Mouse (Mus musculus): ENCODE measurements at regions not wholly inside any gene's neighbourhood (a gene's known extent, or its start where the extent isn't known, plus 50 kb on each side); places are given as distances from the start of the nearest gene placed in this dataset.

DNA sequence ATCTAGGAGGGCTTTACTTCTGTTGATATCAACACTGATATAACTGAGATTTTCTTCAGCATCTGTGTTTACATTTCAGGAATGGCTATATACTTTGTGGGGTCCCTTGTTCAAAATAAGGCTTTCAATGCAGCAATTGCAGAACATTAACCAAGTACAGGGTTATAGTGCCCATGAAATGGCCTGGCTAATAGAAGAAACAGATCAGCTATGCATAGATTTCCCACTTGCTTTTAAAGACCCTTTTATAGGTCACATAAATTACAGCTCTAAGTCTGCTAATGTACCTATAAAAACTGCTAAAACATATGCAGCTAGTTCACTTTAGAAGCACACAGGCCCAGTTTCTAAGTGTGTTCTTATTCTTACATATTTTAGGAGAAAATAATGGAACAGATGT, 472.1 kb downstream of the Nup35 start:
- CTCF ChIA-PET = no interaction called here

DNA sequence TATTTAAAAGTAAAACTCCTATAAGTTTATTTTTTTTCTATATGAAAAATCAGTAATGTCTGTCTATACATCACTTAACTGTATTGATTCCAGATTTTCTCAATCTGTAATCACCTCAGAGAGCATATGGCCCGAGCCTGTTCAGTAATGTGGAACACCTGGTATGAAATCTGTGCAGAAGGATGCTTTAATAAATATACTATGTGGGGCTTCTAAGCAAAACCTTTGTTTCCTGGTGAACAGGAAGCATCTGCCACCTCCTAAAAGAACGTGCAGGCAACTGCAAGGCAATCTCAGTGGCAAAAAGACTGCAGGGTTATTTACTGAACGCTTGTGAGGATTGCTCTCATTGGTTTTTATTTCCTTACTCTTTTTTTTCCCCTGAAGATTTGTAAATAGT, 488.8 kb downstream of the Nup35 start:
- CTCF ChIA-PET = no interaction called here

DNA sequence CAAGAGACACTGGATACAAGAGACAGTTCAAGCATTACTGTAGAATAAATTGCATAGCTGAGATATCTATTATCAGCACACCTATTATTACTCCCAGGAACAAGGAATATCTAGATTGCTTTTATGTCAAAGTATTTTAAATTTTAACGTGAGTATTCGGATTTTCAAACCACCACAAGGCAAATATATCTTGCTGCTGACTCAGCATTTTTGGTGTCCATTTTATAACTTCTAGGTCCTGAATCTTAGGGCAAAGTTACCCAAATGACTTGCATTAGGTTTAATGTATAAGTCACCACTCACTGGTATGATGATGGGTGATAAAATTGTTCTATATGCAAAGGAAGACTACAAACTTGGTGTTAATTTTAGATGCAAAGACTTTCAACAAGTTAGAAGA, 501.7 kb downstream of the Nup35 start:
- CTCF ChIA-PET = no interaction called here

DNA sequence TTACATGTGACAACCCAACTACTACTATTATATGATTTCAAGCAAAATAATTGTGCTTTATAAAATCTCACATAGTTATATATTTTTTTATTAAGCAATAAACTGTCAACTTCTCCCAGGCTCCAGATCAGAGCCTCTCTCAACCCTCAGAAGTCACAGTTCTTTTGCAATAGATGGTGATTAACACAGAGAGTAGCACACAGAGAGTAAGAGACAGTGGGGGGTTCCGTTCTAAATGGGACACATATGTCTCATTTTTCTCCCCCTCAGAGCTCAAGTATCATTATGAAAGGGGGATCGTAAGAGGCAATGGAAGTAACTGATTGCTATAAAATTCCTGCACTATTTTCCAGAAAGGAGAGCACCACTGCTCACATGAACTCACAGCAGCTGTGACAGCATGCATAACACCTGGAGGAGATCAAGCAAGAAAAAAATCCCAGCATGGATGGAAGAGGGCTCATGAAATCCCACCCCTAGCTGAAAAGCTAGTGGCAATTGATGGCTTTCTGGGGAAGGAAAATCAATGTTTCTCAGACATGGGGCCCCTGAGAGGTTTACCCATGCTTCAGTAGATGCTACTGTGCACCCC, 503.5 kb downstream of the Nup35 start:
- CTCF ChIA-PET = no interaction called here

DNA sequence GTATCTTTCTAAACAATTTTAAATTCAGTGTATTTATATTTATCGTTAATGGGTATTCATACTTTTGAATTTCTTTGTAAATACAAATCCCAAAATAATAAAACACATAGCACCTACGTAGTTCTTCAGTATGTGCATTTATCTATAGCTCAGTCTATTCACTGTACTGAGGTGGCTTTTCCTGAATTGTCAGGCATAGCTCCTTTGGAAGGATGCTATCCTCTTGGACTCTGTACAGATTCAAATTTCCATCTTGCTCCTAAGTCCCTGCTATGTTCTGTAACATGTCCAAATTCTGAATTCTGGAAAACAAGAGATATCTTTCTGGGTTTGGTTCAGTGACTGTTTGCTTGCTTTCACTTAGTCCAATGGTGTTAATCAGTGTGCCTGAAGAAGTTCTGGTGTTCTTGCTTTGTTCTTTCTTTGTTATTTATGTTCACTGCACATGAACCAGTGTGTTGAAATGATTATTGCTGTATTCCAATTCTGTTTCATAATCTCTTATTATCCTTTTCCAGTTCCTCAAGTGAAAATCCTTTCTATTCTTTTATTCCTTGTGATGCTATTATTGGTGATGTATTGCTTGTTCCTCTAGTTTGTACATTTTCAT, 519.5 kb downstream of the Nup35 start:
- CTCF ChIA-PET = no interaction called here

DNA sequence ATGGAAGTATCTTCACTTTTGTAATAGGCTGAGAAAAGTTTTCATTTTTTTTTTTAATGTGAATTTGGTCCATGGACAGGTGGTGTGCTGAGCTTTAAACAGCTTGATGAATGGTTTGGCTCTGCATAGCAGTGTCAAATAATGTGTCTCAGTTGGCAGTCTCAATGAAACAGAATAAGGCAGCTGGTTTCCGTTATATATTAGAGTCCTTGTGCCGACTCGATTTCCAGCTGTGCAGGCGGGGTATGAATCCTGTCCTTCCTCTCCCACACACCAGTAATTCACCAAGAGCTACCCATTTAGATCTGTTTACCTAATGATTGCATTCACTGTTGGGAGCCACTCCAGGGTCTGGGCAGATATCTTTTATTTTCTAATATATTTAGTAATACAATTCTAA, 526.6 kb downstream of the Nup35 start:
- CTCF ChIA-PET = no interaction called here

DNA sequence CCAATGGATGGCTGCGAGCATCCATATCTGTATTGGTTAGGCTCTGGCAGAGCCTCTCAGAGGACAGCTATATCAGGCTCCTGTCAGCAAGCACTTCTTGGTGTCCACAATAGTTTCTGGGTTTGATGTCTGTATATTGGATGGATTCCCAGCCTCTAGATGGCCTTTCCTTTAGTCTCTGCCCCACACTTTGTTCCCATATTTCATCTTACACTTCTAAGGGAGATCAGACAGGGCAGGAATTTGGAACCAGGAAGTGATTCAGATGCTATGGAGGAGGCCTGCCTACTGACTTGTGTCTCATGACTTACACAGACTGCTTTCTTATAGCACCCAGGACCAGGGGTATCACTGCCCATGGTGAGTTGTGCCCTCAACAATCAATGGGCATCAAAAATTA, 529.4 kb downstream of the Nup35 start:
- CTCF ChIA-PET = no interaction called here

DNA sequence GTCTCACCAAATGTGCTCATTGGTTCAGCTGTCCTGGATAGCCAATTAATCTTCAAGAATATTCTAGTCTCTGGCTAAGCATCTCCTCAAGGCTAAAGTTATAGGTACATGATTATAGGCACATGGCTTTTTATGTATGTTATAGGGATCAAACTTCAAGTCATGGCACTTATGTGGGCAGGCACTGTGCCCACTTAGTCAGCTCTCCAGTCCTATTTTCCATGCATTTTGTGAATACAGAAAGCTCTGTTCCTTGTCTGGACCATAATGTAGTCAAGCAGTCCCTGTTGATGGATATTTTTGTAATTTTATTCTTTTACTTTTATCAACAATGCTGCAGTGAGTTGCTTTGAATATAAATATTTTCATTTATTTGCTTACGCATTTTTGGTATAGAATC, 531.1 kb downstream of the Nup35 start:
- CTCF ChIA-PET = no interaction called here

DNA sequence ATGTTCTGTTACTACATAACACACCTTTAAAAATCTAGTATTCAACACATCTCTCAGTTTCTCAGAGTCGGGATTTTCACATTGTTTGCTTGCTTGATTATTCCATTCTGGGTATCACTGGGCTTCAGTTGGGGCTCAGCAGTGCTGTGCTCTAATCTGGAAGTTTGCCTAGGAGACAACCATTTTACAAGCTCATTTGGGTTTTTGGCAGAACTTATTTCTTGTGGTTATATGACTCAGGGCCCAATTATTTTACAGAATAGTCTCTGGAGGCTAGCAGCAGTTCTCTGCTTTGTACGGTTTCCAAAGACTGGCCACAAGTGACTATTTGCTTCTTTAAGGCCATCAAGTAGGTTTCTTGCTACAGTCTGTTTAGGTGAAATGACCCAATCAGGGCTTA, 565.4 kb downstream of the Nup35 start:
- CTCF ChIA-PET = no interaction called here

DNA sequence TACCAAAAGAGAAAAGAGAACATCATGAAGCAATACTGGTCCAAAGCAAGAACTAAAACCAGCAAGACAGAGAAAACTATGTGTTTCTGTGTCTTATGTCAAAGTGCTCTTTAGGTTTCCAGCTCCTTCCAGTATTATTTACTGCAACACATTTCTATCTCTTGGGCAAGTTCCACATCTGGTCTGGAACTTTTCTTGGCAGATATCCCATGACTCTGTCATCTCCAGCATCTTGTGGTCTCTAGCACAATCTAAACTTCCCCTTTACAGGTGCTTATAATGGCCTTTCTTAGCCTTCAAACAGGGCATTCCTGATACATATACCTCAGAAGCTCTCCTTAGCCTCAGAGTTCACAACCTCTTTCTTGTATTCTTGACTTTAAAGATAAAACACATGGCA, 568.9 kb downstream of the Nup35 start:
- CTCF ChIA-PET = no interaction called here

DNA sequence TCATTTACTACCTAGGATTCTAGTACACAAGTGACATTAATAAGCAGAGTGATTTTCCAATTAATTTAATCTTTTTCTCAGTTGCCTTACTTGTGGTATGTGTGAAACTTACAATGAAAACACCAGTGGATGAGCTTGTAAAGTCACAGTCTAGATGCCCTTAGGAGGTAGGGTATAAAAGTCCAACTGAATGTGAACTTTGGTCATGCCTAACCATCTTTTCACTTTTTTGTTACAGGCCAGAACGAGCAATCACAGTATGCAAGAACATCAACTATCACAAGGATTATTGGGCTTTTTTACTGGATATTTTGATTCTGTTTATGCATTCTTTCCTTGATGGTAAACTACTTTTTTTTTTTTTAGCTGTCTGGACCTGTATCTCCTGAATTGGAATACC, 573.8 kb downstream of the Nup35 start:
- CTCF ChIA-PET = interaction anchor here (0.7 kb wide), 1 partner anchor 1019 kb away, joined by 4 read pairs; no protein-coding TSS in a partner anchor

DNA sequence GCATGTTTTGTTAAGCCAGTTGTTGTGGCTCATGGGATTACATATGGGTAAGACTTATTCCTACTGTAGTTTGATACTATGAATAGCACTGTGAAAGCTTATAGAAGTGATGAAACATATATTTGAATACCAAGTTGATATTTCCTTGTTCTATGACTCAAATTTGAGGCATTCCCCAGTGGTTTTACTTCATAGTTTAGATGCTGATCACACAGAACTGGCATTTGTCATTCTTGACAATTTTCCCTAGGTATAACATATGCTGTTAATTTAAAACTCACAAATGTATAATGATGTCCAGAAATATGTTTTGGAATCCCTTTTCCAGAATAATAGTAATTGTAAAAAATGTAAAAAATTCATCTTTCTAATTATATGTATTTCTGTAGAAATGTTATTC, 583.5 kb downstream of the Nup35 start:
- CTCF ChIA-PET = no interaction called here

All from spleen, embryonic (tissue).